Mouse (Mus musculus) neutrophil, adult 5-6 weeks (primary cell): ENCODE results near the gene Psg19. TPM values are rescaled to one million over a fixed set of nuclear protein-coding genes. Genes with fewer than 3 reads are reported as not detected.
"Not testable (repeated sequence)": the region's sequence is repeated elsewhere in the genome, so short reads cannot be mapped to it uniquely, and the experiment has no call there.

Experiments
- ATAC-seq: fragments of 151-379, 151-347 bp; 2 replicates; pipeline ENCODE4 v1.8.0; 2017; ENCODE audit warnings: mild to moderate bottlenecking, moderate TSS enrichment; ENCODE audit not compliant: insufficient number of reproducible peaks, poor library complexity, low FRiP score, severe bottlenecking; ENCODE audit errors: extremely low read depth
- total RNA-seq: library from RNA; stranded (forward); fragments of 200-1000 nt; gene quantifications from 2 replicates; pipeline ENCODE4 v1.2.3, GENCODE M21; 2017

Psg19 gene
- total RNA-seq, 1 experiment from 2014 or later = not detected

GRCm38 (mm10) chr7:18748994-18749895 lies 49.1 kb downstream of the Psg19 start:
- ATAC-seq = no peak

DNA sequence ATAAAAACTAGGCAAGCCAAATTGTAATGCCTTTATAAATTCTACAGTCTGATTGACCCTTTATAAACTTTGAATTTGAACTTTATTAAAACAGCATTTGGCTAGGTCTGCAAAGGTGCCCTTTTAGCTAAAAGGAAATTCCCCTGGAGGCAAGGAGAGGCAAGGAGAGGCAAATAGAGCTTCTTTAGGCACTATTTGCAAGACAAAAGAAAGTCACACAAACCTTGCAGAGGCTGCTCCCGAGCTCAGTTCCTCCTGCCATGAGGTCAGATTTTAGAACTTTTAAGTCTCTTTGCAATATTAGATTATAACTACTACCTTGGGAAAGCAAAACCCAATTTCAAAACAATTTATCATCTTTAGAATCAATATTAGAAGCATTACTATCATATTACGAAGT lies 50.9 kb downstream of the Psg19 start:
- not testable (repeated sequence) for ATAC-seq

DNA sequence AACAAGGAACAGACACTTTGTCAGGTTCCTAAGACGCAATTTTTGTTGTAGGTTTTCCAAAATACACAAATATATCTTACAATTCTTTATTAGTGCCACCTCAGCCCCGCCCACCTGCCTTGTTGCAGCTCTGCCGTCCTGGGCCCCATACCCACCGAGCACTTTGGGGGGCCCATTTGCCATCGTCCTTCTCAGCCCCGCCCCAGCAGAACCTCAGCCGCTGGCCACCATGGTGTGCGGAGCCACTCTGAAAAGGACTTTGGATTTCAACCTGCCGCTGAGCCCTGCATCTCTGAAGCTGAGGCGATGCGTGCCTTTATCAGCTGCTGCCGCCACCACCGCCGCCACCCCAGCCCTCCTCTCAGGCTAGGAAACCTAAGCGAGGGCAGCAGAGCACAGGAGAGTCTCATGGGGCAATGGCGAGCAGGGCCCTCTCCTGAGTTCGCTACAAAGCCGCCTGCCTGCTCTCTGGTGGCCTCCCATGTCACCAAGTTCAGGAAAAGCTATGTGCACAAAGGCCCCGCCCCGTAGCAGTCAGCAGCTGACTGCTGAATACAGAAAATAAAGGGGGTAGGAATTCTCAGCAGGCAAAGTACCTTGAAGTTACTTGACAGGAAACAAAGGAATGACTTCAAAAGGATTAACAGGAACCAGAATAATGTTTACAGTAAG lies 52.0 kb downstream of the Psg19 start:
- no peak for ATAC-seq

Other genes starting within 250 kb of the Psg19 start
- not detected in 2 replicates for gene Psg27, start 231.2 kb downstream of the Psg19 start, total RNA-seq
- gene Psg23, start 182.0 kb downstream of the Psg19 start, total RNA-seq = not detected in 2 replicates
- not detected in 2 replicates for gene Psg21, start 141.8 kb downstream of the Psg19 start, total RNA-seq
- not detected in 2 replicates for gene Psg20, start 112.3 kb downstream of the Psg19 start, total RNA-seq
- not detected in 2 replicates for gene Psg22, start 80.4 kb downstream of the Psg19 start, total RNA-seq
- gene Psg17, start 23.1 kb upstream of the Psg19 start, total RNA-seq = not detected in 2 replicates
- gene Mill2, start 41.4 kb upstream of the Psg19 start, total RNA-seq = 0.49 TPM in 1 of 2 replicates, not detected in the other
- 146 and 154 TPM in 2 replicates for gene Pglyrp1, start 72.8 kb upstream of the Psg19 start, total RNA-seq
- gene Ccdc61, start 111.9 kb upstream of the Psg19 start, total RNA-seq = 16.2 and 17.5 TPM in 2 replicates
- gene Nova2, start 127.4 kb upstream of the Psg19 start, total RNA-seq = not detected in 2 replicates
- not detected in 2 replicates for gene Nanos2, start 188.9 kb upstream of the Psg19 start, total RNA-seq
- 0.74 and 2.0 TPM in 2 replicates for gene Mypop, start 192.7 kb upstream of the Psg19 start, total RNA-seq
- 13.2 and 16.9 TPM in 2 replicates for gene Irf2bp1, start 205.5 kb upstream of the Psg19 start, total RNA-seq
- gene Foxa3, start 225.0 kb upstream of the Psg19 start, total RNA-seq = not detected in 2 replicates
- gene Sympk, start 225.9 kb upstream of the Psg19 start, total RNA-seq = 64.8 and 67.0 TPM in 2 replicates